8 mouse cellular contexts compared by ENCODE assay signal in genomic region chr3:103171505-103172267, GRCm38 (mm10). TPM values are rescaled to one million over a fixed set of nuclear protein-coding genes. Genes with fewer than 3 reads are reported as not detected.
A peak's percentile ranks its signal among the peaks of the same experiment; 100 is the strongest.
DNase-seq lines count a peak whose midpoint lies in the region; ATAC-seq and TF ChIP-seq lines count a peak whose summit lies in the region.

TSS of gene Bcas2 (plus strand) at chr3:103171655.

- H3K4me3 ChIP-seq in embryonic facial prominence, embryonic 14.5 days (ENCODE audit: low read depth, low read length) = peak within 1 kb of the TSS; percentile 65
- H3K4me3 ChIP-seq in limb, embryonic 14.5 days (replicated peaks; ENCODE audit: low read length) = peak within 1 kb of the TSS; percentile 89
- peak within 1 kb of the TSS; percentile 73 for H3K4me3 ChIP-seq in midbrain, postnatal 0 days (ENCODE audit: low read depth, low read length)

- peak; percentile 42 for TF ChIP-seq CTCF in midbrain, postnatal 0 days (IDR thresholded peaks at IDR 0.05)

- peak; percentile 99 for DNase-seq in 3T3-L1 (ENCODE audit: low read depth, low spot score)
- DNase-seq in adrenal gland, postnatal 4 days (ENCODE audit: low spot score in 2 of 2) = peak; percentile 94 to 98
- DNase-seq in embryonic facial prominence, embryonic 14.5 days (ENCODE audit: low spot score) = peak; percentile 99
- DNase-seq in heart, adult 8-10 months (ENCODE audit: low spot score) = peak; percentile 96
- peak; percentile 98 for DNase-seq in kidney, adult 9 months
- DNase-seq in limb, embryonic 14.5 days (ENCODE audit: low spot score) = peak; percentile 99
- DNase-seq in midbrain, postnatal 0 days (ENCODE audit: low spot score) = peak; percentile 99
- DNase-seq in spleen, postnatal 14 days (ENCODE audit: low spot score in 2 of 2) = peak; percentile 97 to 99

- WGBS in embryonic facial prominence, embryonic 14.5 days = 0% methylated on average over 45 of the region's 56 CpGs
- under 1% methylated on average over 56 of the region's 56 CpGs for WGBS in limb, embryonic 14.5 days
- under 1% methylated on average over 55 of the region's 56 CpGs for WGBS in midbrain, postnatal 0 days

- ATAC-seq in embryonic facial prominence, embryonic 14.5 days (ENCODE audit: low read depth) = peak; percentile 96
- ATAC-seq in limb, embryonic 14.5 days (ENCODE audit: low FRiP score, low read depth) = peak; percentile 96
- ATAC-seq in midbrain, postnatal 0 days (ENCODE audit: low FRiP score) = peak; percentile 96

- H3K36me3 ChIP-seq in embryonic facial prominence, embryonic 14.5 days (ENCODE audit: control insufficient read depth, insufficient read depth, low read length) = peaks cover 36% of the 10 kb centered on the region
- H3K36me3 ChIP-seq in limb, embryonic 14.5 days (ENCODE audit: control insufficient read depth, insufficient read depth, low read length) = peaks cover 35% of the 10 kb centered on the region
- peaks cover 14% of the 10 kb centered on the region; the same call in 1 of the 2 replicates for H3K36me3 ChIP-seq in midbrain, postnatal 0 days (ENCODE audit: insufficient read depth, low read length)

- peak; percentile 94; the same call in 1 of the 2 replicates for TF ChIP-seq POLR2A in limb, embryonic 14.5 days (IDR thresholded peaks at IDR 0.05; ENCODE audit: borderline replicate concordance, extremely low read depth, insufficient read depth, insufficient read length)

- H3K9me3 ChIP-seq in embryonic facial prominence, embryonic 14.5 days (ENCODE audit: control insufficient read depth, low read length) = no peaks in the 10 kb centered on the region
- H3K9me3 ChIP-seq in limb, embryonic 14.5 days (ENCODE audit: control insufficient read depth, low read length) = no peaks in the 10 kb centered on the region
- H3K9me3 ChIP-seq in midbrain, postnatal 0 days (ENCODE audit: low read length) = no peaks in the 10 kb centered on the region

- H3K27me3 ChIP-seq in embryonic facial prominence, embryonic 14.5 days (replicated peaks; ENCODE audit: control insufficient read depth, insufficient read depth, low read length) = no peaks in the 10 kb centered on the region
- no peaks in the 10 kb centered on the region for H3K27me3 ChIP-seq in limb, embryonic 14.5 days (ENCODE audit: control insufficient read depth, insufficient read depth, low read length)
- no peaks in the 10 kb centered on the region for H3K27me3 ChIP-seq in midbrain, postnatal 0 days (ENCODE audit: insufficient read depth, low read length)

- peak within 1 kb of the TSS; percentile 74 for H3K27ac ChIP-seq in embryonic facial prominence, embryonic 14.5 days (replicated peaks; ENCODE audit: low read depth, low read length)
- peak within 1 kb of the TSS; percentile 56 for H3K27ac ChIP-seq in limb, embryonic 14.5 days (replicated peaks; ENCODE audit: low read depth, low read length)
- H3K27ac ChIP-seq in midbrain, postnatal 0 days (ENCODE audit: low read depth, low read length) = peak within 1 kb of the TSS; percentile 81

- peak within 1 kb of the TSS; percentile 82 for H3K9ac ChIP-seq in embryonic facial prominence, embryonic 14.5 days (ENCODE audit: low read depth, low read length)
- peak within 1 kb of the TSS; percentile 83 for H3K9ac ChIP-seq in limb, embryonic 14.5 days (ENCODE audit: low read depth, low read length, severe bottlenecking)
- H3K9ac ChIP-seq in midbrain, postnatal 0 days (replicated peaks; ENCODE audit: low read length, poor library complexity, severe bottlenecking) = peak within 1 kb of the TSS; percentile 77

- H3K4me2 ChIP-seq in embryonic facial prominence, embryonic 14.5 days (ENCODE audit: low read depth, low read length) = peak within 1 kb of the TSS; percentile 87
- peak within 1 kb of the TSS; percentile 62 for H3K4me2 ChIP-seq in limb, embryonic 14.5 days (replicated peaks; ENCODE audit: low read depth, low read length, severe bottlenecking)
- H3K4me2 ChIP-seq in midbrain, postnatal 0 days (ENCODE audit: low read depth, low read length, poor library complexity, severe bottlenecking) = peak within 1 kb of the TSS; percentile 67

- peaks cover 11% of the 10 kb centered on the region for H3K4me1 ChIP-seq in embryonic facial prominence, embryonic 14.5 days (ENCODE audit: control insufficient read depth, insufficient read depth, low read length)
- H3K4me1 ChIP-seq in limb, embryonic 14.5 days (ENCODE audit: control insufficient read depth, insufficient read depth, low read length) = peaks cover 9% of the 10 kb centered on the region; the same call in 1 of the 2 replicates
- no peaks in the 10 kb centered on the region for H3K4me1 ChIP-seq in midbrain, postnatal 0 days (ENCODE audit: insufficient read depth, low read length)

RNA-seq across cellular contexts. Expression of gene Bcas2, which starts in this region (rescaled TPM):
- 10 to 100 TPM; 66.8 to 75.5 TPM for total RNA-seq in adrenal gland, postnatal 4 days (2021)
- polyA plus RNA-seq in embryonic facial prominence, embryonic 14.5 days (2014; fragmentation: Nextera tagmentation; extraction: Ambion mirVana) = 143 and 163 TPM in 2 replicates
- total RNA-seq in heart, adult 8-10 months (2022) = 10 to 100 TPM; 42.4 to 55.0 (median 49.6) TPM
- polyA plus RNA-seq in limb, embryonic 14.5 days (2012; rRNA removed) = 99.9 and 155 TPM in 2 replicates
- polyA plus RNA-seq in limb, embryonic 14.5 days (2014; fragmentation: Nextera tagmentation; extraction: Ambion mirVana) = 161 and 163 TPM in 2 replicates
- 90.7 and 103 TPM in 2 replicates for total RNA-seq in midbrain, postnatal 0 days (2014; rRNA removed)
- 220 and 234 TPM in 2 replicates for polyA plus RNA-seq in midbrain, postnatal 0 days (2015; fragmentation: Nextera tagmentation; extraction: Ambion mirVana)

Comparison
In these comparisons a context has a peak if more than half of its experiments do, and no peak if none do; other contexts are left out.
1. Peak in every context shown above with its lines: DNase-seq, ATAC-seq, H3K4me3 ChIP-seq and H3K27ac ChIP-seq.